Mouse (Mus musculus) telencephalon, adult 2 months (tissue): ENCODE data around the gene Anks1b.
"Not testable (repeated sequence)": the region's sequence is repeated elsewhere in the genome, so short reads cannot be mapped to it uniquely, and the experiment has no call there.

Experiments used
- DNase-seq: peaks from one replicate; pipeline ENCODE4 v3.0.0-alpha.2; 2011; ENCODE audit warnings: low read depth, low spot score

The Anks1b gene

DNA sequence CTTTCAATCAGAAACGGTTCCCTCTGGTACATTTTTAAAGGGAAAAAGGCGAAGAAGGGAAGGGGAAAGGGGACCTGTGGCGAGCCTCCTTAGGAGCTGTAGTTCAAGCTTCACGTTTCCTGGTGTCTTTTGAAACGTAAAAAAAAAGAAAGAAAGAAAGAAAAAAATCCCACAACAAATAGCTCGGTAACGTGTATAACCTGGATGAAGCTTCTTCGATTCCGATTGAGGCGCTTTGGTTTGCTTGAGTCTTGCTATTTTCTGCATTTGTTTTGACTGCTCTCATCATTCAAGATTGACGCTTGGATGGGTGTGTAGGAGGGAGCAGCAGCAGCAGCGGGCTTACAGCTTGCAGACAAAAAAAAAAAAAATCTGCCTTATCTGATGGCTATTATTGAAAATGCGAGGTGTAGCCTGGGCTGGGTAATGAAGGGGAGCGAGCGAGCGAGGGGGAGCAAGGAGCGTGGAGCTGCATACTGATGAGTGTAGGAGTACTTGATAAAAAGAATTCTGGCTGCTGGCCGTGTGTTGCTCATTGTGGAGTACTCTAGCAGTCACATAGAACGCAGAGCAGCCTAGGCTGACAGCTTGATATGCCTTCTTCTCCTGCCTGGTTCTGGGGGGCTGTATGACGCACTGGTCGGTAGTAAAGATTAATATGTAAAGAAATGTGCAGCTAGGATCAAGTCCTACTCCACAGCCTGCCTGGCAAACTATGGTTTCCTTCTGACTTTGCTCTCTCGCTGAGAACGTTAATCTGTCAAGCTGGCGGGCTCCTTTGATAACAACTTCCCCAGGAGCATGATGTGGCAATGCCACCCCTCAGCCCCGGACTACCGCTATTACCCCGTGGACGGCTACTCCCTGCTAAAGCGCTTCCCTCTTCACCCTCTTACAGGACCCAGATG lies 703.1 kb downstream of the Anks1b start:
- peak; percentile 88 for DNase-seq

GRCm38 (mm10) chr10:90577099-90577461 lies 703.8 kb downstream of the Anks1b start:
- no peak for DNase-seq

DNA sequence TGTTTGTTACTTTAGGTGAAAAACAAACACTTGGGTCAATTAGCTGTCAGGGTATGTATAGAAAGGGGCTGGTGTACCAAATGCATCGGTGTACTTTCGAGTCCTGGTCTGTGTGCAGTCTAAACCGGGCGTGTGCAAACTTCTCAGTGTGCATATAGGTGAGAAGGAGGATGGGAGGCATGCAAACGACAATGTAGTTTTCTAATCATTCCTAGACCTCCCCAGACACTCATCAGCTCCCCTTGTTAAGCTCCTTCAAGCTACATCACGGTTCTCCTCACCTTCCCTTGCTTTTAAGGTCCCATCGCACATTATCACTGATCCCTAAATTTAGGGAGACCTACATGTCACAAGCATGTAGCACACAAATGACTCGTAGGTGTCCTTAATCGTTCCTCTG lies 704.5 kb downstream of the Anks1b start:
- no peak for DNase-seq

GRCm38 (mm10) chr10:90579970-90580369 lies 706.7 kb downstream of the Anks1b start:
- no peak for DNase-seq

DNA sequence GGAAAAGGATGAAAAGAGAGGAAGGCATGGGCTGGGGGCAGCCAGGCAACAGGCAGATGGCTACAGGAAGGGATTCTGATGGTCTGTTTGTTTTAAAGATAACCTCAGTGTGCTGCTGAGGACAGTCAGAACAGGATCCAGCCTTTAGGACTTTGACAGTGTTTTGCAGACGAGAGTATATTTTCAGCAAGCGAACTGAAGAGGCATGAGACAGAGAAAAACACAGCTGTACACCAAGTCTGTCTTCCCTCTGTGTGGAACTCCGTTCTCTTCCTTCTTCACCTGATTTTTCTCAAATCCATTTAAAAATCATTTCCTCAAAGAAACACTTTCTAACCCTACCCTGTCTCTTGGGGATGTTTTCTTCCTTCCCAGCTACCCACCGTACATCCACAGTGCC lies 710.7 kb downstream of the Anks1b start:
- DNase-seq: no peak

- DNase-seq: peak; percentile 96
Measured at GRCm38 (mm10) chr10:90596142-90596541, 722.8 kb downstream of the Anks1b start.

GRCm38 (mm10) chr10:90596576-90596975 lies 723.3 kb downstream of the Anks1b start:
- DNase-seq: peak; percentile 85

- DNase-seq: no peak
Measured at GRCm38 (mm10) chr10:90599149-90599548, 725.8 kb downstream of the Anks1b start.

- no peak for DNase-seq
Measured at GRCm38 (mm10) chr10:90599726-90600531, 726.6 kb downstream of the Anks1b start.

DNA sequence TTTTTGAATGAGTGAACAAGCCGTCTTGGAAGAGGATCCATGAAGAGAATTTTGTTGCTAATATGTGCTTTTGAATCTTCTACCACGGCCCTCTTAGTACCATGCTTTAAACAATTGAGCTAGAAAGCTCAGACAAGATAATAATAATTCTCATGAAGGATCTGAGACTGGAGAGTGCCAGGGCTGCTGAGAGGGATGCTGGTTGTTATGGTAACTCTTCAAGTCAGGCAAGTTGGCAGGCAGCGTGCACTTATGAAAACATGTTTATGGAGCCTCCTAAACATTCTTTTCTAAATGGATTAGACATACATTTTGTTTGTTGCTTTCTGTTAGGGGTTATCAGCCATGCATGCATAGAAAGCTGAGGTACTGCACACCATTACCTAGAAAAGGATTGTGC lies 734.3 kb downstream of the Anks1b start:
- no peak for DNase-seq

GRCm38 (mm10) chr10:90609437-90609836 lies 736.1 kb downstream of the Anks1b start:
- no peak for DNase-seq

DNA sequence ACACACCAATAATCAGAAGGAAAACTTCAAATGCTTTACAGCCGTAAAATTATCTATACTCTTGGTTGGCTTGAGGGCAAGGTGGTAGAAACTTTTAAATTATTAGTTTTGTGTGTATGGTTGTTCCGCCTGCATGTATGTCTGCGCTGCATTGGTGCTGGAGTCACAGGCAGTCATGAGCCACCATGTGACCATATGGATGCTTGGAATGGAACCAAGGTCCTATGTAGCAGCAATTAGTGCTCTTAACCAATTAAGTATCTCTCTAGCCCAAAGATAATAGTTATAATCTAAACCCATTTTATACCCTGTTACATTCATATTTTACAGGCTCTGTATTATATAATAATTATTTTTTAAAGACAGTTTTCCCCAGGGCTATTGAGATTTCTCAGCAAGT lies 739.7 kb downstream of the Anks1b start:
- DNase-seq: no peak

DNA sequence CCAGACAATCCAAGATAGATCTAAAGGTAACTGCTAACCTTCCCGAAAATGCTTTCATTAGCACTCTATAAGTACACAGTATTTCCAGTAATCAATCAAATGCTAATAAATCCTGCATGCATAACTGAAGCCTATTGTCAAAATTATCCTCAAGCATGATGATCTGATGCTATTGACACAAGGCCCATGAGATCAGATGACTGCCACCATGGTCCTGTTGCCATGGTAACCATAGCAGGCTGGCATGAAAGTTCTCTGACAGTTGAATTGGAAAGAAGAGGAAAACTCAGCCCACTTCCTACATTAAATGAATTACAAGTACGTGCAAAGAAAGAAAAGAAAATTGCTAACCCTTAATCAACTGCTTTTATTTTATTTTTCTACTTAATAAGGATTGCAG lies 741.9 kb downstream of the Anks1b start:
- DNase-seq: no peak

DNA sequence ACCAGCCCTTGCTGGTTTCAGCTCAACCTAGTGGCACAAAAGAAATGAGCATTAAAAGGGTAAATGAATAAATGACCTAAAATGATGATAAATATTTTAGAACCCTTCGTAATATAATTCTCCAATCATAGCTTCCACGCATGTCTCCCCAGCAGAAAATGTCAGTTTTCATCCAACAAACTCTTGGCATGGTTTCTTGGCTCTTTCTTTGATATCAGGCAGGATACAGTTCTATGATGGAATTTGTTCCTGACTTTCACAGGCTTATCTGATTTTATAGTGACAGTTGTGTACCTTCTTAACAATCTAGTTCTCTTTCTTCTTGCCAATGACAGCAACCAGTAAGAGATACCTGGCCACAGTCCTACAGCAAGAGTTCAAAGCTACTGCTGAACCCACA lies 743.3 kb downstream of the Anks1b start:
- DNase-seq: no peak

DNA sequence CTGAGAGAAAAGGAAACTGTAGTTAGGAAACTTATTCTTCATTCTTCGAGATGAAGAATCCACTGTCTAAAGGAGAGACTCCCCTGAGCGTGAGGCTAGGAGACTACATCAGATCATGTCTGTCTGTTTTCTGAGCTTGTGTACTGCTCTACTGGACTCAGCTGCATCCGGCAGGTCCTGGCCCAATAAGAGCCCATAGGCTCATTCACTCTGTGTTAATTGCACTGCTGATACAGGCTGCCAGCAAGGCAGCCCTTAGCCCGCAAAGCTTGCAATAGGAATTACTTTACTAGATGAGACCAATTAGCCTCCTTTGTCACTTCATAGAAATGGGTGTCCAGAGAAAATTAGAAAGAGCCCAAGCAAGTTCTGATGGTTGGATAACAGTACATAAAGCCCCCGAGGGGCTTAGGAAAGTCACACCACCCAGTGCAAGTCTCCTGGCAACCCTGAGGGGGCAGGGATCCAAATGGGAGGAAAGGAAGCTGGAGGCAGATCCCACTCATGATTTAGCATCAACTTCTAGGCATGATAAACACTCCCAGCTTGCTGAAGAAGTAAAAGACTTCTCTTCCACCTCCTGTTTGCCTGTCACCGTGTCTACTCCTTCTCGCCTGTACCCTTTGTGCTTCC lies 744.5 kb downstream of the Anks1b start:
- no peak for DNase-seq

DNA sequence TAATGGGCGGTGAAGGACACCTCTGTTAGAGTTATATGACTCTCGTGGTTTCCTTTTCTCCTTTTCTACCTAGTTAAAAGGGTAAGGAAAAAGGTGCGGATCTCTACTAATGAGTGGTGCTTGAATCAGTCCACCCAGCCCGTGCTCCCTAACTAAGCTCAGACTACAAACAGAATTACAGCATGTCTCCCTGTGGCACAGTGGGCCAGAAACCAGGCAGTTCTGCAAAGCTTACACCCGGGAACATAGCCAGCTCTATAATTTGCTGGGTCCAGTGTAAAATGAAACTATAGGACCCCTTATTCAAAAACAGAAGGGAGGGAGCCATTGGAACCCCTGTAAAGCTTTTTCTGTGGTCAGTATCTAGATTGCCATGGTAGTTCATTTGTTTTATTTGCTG lies 754.2 kb downstream of the Anks1b start:
- DNase-seq: no peak

GRCm38 (mm10) chr10:90630099-90630698 lies 756.9 kb downstream of the Anks1b start:
- no peak for DNase-seq

GRCm38 (mm10) chr10:90630794-90631193 lies 757.5 kb downstream of the Anks1b start:
- not testable (repeated sequence) for DNase-seq

DNA sequence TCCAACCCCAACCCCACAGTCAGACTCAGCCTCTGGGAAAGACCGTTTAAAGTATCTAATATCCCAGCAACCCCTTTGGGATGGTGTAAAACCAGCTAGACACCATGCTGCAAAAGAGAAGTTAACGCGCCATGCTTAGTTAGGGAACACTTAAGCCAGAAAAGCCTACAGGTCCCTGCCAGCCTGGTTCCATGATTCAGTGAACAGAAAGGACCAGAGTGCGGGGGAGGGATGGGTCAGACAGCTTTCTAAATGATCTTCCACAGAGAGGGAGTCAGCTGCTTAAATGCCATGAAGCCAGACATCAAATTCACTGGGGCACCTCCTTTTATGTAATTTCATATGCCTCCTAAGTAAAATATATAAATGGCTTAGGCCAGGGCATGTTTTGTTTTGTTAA lies 764.0 kb downstream of the Anks1b start:
- no peak for DNase-seq

DNA sequence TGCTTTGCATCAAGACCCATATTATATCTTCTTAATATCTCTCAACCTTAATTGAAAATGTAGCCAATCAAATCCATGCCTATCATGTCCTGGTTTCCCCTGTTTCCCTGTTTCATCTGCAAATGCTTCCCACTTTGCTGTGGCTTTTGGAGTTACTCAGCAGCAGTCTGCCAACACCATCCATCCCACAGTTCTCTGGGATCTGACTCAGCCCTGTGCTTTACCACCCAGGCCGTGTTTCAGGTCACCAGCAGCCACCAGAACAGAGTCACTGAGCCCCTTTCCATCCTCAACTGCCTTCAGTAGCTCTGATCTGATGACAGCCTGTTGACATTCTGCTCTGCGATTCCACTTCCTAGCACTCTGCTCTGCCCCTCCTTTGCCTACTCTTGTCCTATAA lies 776.4 kb downstream of the Anks1b start:
- no peak for DNase-seq

DNA sequence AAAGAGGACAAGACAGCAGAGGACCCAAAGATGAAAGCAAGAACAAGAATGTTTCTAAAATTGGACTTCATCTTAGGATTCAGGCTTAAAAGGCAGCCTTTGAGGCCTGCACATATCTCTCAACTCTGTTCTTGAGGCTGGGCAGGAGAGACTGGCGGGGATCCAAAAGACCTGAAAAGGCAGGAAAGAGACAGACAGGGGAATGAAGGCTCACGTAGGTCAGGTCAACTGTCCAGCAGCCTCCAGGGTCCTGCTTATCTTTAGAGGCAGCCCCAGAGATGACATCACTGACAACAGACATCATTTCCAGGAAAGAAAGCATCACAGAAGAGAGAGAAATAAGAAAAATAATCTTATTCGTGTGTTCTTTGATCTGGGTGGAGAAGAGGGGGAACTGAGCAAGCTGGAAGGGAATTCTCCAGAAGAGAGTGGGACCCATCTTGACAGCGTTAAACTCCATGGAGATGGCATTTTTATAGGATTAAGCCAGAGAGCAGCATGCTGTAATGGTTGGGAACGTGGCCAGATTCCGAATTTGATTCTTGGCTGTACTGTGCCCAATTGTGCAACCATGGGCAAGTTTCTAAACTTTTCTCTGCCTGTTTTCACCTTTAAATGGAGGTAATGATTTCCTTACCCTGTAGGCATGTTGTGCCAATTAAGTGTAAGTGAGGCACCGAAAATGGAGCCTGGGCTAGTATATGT lies 784.3 kb downstream of the Anks1b start:
- peak; percentile 54 for DNase-seq
